Mouse (Mus musculus) kidney, embryonic 15.5 days (tissue): ENCODE measurements around the gene Olfr914. TPM values are rescaled to one million over a fixed set of nuclear protein-coding genes. Genes with fewer than 3 reads are reported as not detected.

Experiments used
- ATAC-seq: fragments of 200-750 bp; cut with Nextera tagmentation; replicated peaks from 2 replicates; pipeline ENCODE4 v1.8.0; 2017; ENCODE audit warnings: moderate TSS enrichment; ENCODE audit not compliant: low FRiP score
- H3K27ac ChIP-seq: fragments of 300-500 bp; sonication (generic); 2 replicates; pipeline ENCODE4 v1.5.1; 2015; ENCODE audit warnings: mild to moderate bottlenecking, inconsistent platforms
- H3K27me3 ChIP-seq: fragments of 300-500 bp; sonication (generic); 2 replicates; pipeline ENCODE4 v1.6.1; 2015; ENCODE audit warnings: inconsistent platforms
- H3K36me3 ChIP-seq: fragments of 300-500 bp; sonication (generic); 2 replicates; pipeline ENCODE4 v1.6.1; 2015; ENCODE audit warnings: inconsistent platforms
- H3K4me1 ChIP-seq: fragments of 300-500 bp; sonication (generic); 2 replicates; pipeline ENCODE4 v1.6.1; 2015; ENCODE audit warnings: inconsistent platforms
- H3K4me2 ChIP-seq: fragments of 300-500 bp; sonication (generic); 2 replicates; pipeline ENCODE4 v1.6.1; 2015; ENCODE audit warnings: moderate library complexity, mild to moderate bottlenecking, inconsistent platforms
- H3K4me3 ChIP-seq: fragments of 300-500 bp; sonication (generic); replicated peaks from 2 replicates; pipeline ENCODE4 v1.5.1; 2015; ENCODE audit warnings: mild to moderate bottlenecking, inconsistent platforms
- H3K9ac ChIP-seq: fragments of 300-500 bp; sonication (generic); 2 replicates; pipeline ENCODE4 v1.6.1; 2015; ENCODE audit warnings: mild to moderate bottlenecking, inconsistent platforms
- H3K9me3 ChIP-seq: fragments of 300-500 bp; sonication (generic); replicated peaks from 2 replicates; pipeline ENCODE4 v1.6.1; 2016; ENCODE audit warnings: inconsistent platforms
- WGBS: fragments of 180-500 bp; shearing (Covaris S2); methylation state at CpG from one replicate; pipeline ENCODE4 v1.1.7; 2015; ENCODE audit warnings: mixed read lengths; 5-methylcytosine and 5-hydroxymethylcytosine counted together
- polyA plus RNA-seq: library from polyadenylated mRNA; unstranded; fragments of >200 nt; fragmentation: Nextera tagmentation; extraction: Ambion mirVana; gene quantifications from 2 replicates; pipeline ENCODE4 v1.2.1, GENCODE M21; 2015

Gene Olfr914
- not detected in 2 replicates for polyA plus RNA-seq

- no peak within 1 kb of the TSS for H3K9ac ChIP-seq
- H3K4me3 ChIP-seq: no peak within 1 kb of the TSS
- no peaks in the 10 kb centered on the region for H3K9me3 ChIP-seq
- H3K4me2 ChIP-seq: no peak within 1 kb of the TSS
- ATAC-seq: no peak
- no peak within 1 kb of the TSS for H3K27ac ChIP-seq
- no peaks in the 10 kb centered on the region for H3K36me3 ChIP-seq
- H3K4me1 ChIP-seq: no peaks in the 10 kb centered on the region
- no peaks in the 10 kb centered on the region for H3K27me3 ChIP-seq
- WGBS: 72% methylated on average over 2 of the region's 2 CpGs
Observed at GRCm38 (mm10) chr9:38604802-38605201, at the start of gene Olfr914. Gene Olfr914, plus strand, starts transcription at chr9:38605102.

GRCm38 (mm10) chr9:38579878-38580277, 25.0 kb upstream of the Olfr914 start, which contains the start of gene Olfr912:
Gene Olfr912, plus strand, starts transcription at chr9:38580178.
- no peak for ATAC-seq
- no peaks in the 10 kb centered on the region for H3K4me1 ChIP-seq
- H3K4me3 ChIP-seq: no peak within 1 kb of the TSS
- no peaks in the 10 kb centered on the region for H3K9me3 ChIP-seq
- WGBS: 58% methylated on average over 1 of the region's 1 CpGs
- no peaks in the 10 kb centered on the region for H3K36me3 ChIP-seq
- no peaks in the 10 kb centered on the region for H3K27me3 ChIP-seq
- no peak within 1 kb of the TSS for H3K9ac ChIP-seq
- no peak within 1 kb of the TSS for H3K4me2 ChIP-seq
- no peak within 1 kb of the TSS for H3K27ac ChIP-seq

- Histone ChIP-seq H3K4me3 (no peak overlapping the region), H3K36me3 (no peaks in the 10 kb centered on the region), H3K4me2 (no peak overlapping the region), H3K9ac (no peak overlapping the region), H3K4me1 (no peaks in the 10 kb centered on the region), H3K9me3 (no peaks in the 10 kb centered on the region), H3K27me3 (no peaks in the 10 kb centered on the region), H3K27ac (no peak overlapping the region)
- WGBS: 46% methylated on average over 1 of the region's 1 CpGs
- no peak for ATAC-seq
Observed at GRCm38 (mm10) chr9:38591056-38591455, 13.8 kb upstream of the Olfr914 start.

- H3K4me1 ChIP-seq: no peaks in the 10 kb centered on the region
- no peaks in the 10 kb centered on the region for H3K36me3 ChIP-seq
- no peak for ATAC-seq
- H3K4me2 ChIP-seq: no peak within 1 kb of the TSS
- WGBS: 31% methylated on average over 2 of the region's 2 CpGs
- no peak within 1 kb of the TSS for H3K4me3 ChIP-seq
- H3K9me3 ChIP-seq: no peaks in the 10 kb centered on the region
- H3K9ac ChIP-seq: no peak within 1 kb of the TSS
- H3K27me3 ChIP-seq: no peaks in the 10 kb centered on the region
- no peak within 1 kb of the TSS for H3K27ac ChIP-seq
Observed at GRCm38 (mm10) chr9:38592459-38592858, 12.4 kb upstream of the Olfr914 start, which contains the start of gene Olfr913. Gene Olfr913, plus strand, starts transcription at chr9:38592759.

- Histone ChIP-seq H3K9ac (no peak overlapping the region), H3K36me3 (no peaks in the 10 kb centered on the region), H3K4me3 (no peak overlapping the region), H3K9me3 (no peaks in the 10 kb centered on the region), H3K4me1 (no peaks in the 10 kb centered on the region), H3K27ac (no peak overlapping the region), H3K4me2 (no peak overlapping the region), H3K27me3 (no peaks in the 10 kb centered on the region)
- ATAC-seq: no peak
- 88% methylated on average over 4 of the region's 4 CpGs for WGBS
Observed at GRCm38 (mm10) chr9:38632406-38632805, 27.5 kb downstream of the Olfr914 start.

- Histone ChIP-seq H3K9ac (no peak within 1 kb of the TSS), H3K4me3 (no peak within 1 kb of the TSS), H3K4me2 (no peak within 1 kb of the TSS), H3K4me1 (no peaks in the 10 kb centered on the region), H3K27me3 (no peaks in the 10 kb centered on the region), H3K36me3 (no peaks in the 10 kb centered on the region), H3K27ac (no peak within 1 kb of the TSS), H3K9me3 (no peaks in the 10 kb centered on the region)
- ATAC-seq: no peak
- 68% methylated on average over 1 of the region's 1 CpGs for WGBS
Observed at GRCm38 (mm10) chr9:38659775-38660174, 54.9 kb downstream of the Olfr914 start, which contains the start of gene Olfr916. Gene Olfr916, minus strand, starts transcription at chr9:38659875.

Other genes with a start within 250 kb of the Olfr914 start
- not detected in 2 replicates for gene Olfr250, start 238.2 kb upstream of the Olfr914 start, polyA plus RNA-seq
- not detected in 2 replicates for gene Olfr251, start 228.0 kb upstream of the Olfr914 start, polyA plus RNA-seq
- gene Olfr147, start 203.4 kb upstream of the Olfr914 start, polyA plus RNA-seq: not detected in 2 replicates
- gene Olfr901, start 175.6 kb upstream of the Olfr914 start, polyA plus RNA-seq: not detected in 2 replicates
- not detected in 2 replicates for gene Olfr902, start 157.4 kb upstream of the Olfr914 start, polyA plus RNA-seq
- not detected in 2 replicates for gene Olfr904, start 142.0 kb upstream of the Olfr914 start, polyA plus RNA-seq
- gene Olfr905, start 134.0 kb upstream of the Olfr914 start, polyA plus RNA-seq: not detected in 2 replicates
- not detected in 2 replicates for gene Olfr906, start 118.0 kb upstream of the Olfr914 start, polyA plus RNA-seq
- not detected in 2 replicates for gene Olfr907, start 109.3 kb upstream of the Olfr914 start, polyA plus RNA-seq
- gene Olfr911-ps1, start 83.5 kb upstream of the Olfr914 start, polyA plus RNA-seq: not detected in 2 replicates
- gene Olfr910, start 67.3 kb upstream of the Olfr914 start, polyA plus RNA-seq: not detected in 2 replicates
- not detected in 2 replicates for gene Olfr912, start 24.9 kb upstream of the Olfr914 start, polyA plus RNA-seq
- gene Olfr913, start 12.3 kb upstream of the Olfr914 start, polyA plus RNA-seq: not detected in 2 replicates
- gene Olfr916, start 54.8 kb downstream of the Olfr914 start, polyA plus RNA-seq: not detected in 2 replicates
- not detected in 2 replicates for gene Olfr917, start 60.7 kb downstream of the Olfr914 start, polyA plus RNA-seq
- not detected in 2 replicates for gene Olfr918, start 69.5 kb downstream of the Olfr914 start, polyA plus RNA-seq
- not detected in 2 replicates for gene Olfr919, start 98.6 kb downstream of the Olfr914 start, polyA plus RNA-seq
- 17.2 and 21.2 TPM in 2 replicates for gene Vwa5a, start 113.2 kb downstream of the Olfr914 start, polyA plus RNA-seq
- gene Olfr920, start 147.2 kb downstream of the Olfr914 start, polyA plus RNA-seq: 0.03 TPM in 1 of 2 replicates, not detected in the other
- gene Olfr921, start 168.0 kb downstream of the Olfr914 start, polyA plus RNA-seq: not detected in 2 replicates
- not detected in 2 replicates for gene Olfr922, start 209.5 kb downstream of the Olfr914 start, polyA plus RNA-seq
- not detected in 2 replicates for gene Olfr923, start 221.4 kb downstream of the Olfr914 start, polyA plus RNA-seq
- gene Olfr924, start 239.3 kb downstream of the Olfr914 start, polyA plus RNA-seq: not detected in 2 replicates
- not detected in 2 replicates for gene Olfr26, start 250.0 kb downstream of the Olfr914 start, polyA plus RNA-seq